Comparison of ENCODE assay signal across 8 mouse cellular contexts in the genomic region with DNA sequence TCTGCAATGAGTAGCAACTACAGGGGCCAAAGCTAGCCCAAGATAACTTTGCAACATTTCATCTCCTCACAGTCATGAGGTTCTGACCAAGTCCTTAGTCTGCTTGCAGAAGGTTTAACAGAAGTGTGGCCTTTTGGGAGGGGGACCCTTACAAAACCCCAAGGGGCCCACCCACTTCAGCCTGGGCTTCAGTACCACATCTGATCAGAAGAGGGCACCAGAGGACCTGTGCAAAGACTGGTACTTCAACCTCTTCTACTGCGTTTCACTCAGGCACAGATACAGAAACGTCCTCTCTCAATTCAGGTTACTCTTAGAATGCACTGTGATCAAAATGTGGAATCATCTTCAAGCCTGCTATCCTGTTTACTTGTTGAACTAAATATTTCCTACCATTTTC. TPM values are rescaled to one million over a fixed set of nuclear protein-coding genes. Genes with fewer than 3 reads are reported as not detected.
A peak's percentile ranks its signal among the peaks of the same experiment; 100 is the strongest.
DNase-seq lines count a peak whose midpoint lies in the region; TF ChIP-seq lines count a peak whose summit lies in the region.

No protein-coding gene starts in this region.

- no peaks in the 10 kb centered on the region for H3K4me1 ChIP-seq in cortical plate, adult 2 months (ENCODE audit: control insufficient read depth, insufficient read depth, low read length)

- no peak overlapping the region for H3K4me3 ChIP-seq in cortical plate, adult 2 months (ENCODE audit: insufficient read depth, low read length)

- H3K27ac ChIP-seq in cortical plate, adult 2 months (ENCODE audit: insufficient read depth, low read length): no peak overlapping the region

- no peaks in the 10 kb centered on the region; the same call in 1 of the 2 replicates for H3K36me3 ChIP-seq in splenic B cell, adult 2 months (ENCODE audit: control insufficient read depth, insufficient read depth, low read length, poor library complexity, severe bottlenecking)

- H3K27me3 ChIP-seq in splenic B cell, adult 2 months (ENCODE audit: control insufficient read depth, insufficient read depth, low read length, poor library complexity, severe bottlenecking): no peaks in the 10 kb centered on the region

- peak; percentile 94 for DNase-seq in heart, adult 11 months
- no peak for DNase-seq in heart, postnatal 25 days (ENCODE audit: low spot score)
- peak; percentile 53 to 81 for DNase-seq in adrenal gland, adult (ENCODE audit: inconsistent age in 2 of 2, low spot score in 1 of 2)
- peak; percentile 54 to 65 for DNase-seq in gastrocnemius, postnatal 4 days (ENCODE audit: low spot score in 2 of 2)
- peak; percentile 63 to 90 for DNase-seq in layer of hippocampus, postnatal 25 days (ENCODE audit: extremely low spot score in 1 of 2, low spot score in 1 of 2)
- DNase-seq in mesoderm, embryonic 11.5 days (ENCODE audit: low read depth, low spot score): peak; percentile 74
- peak; percentile 88 for DNase-seq in splenic B cell, adult 2 months (ENCODE audit: low read depth, low spot score)

- peak; percentile 82 for TF ChIP-seq CTCF in cortical plate, adult 2 months (IDR thresholded peaks at IDR 0.05; ENCODE audit: extremely low read depth, insufficient read depth, low read length)

- no peak for TF ChIP-seq POLR2A in cortical plate, adult 2 months (IDR thresholded peaks at IDR 0.05; ENCODE audit: extremely low read depth, insufficient read depth, low read length)

- intact Hi-C loops in heart, postnatal 25 days (cut with DNase I): loop anchor here (2.0 to 10.0 kb wide), 2 partner anchors 66 to 810 kb away; no protein-coding TSS in a partner anchor

RNA-seq across cellular contexts. Expression of a gene that starts 30.0 kb away (rescaled TPM):
- total RNA-seq in heart, postnatal 25 days (2021): not detected
- polyA plus RNA-seq in cortical plate, adult 2 months (2012; rRNA removed): 0.31 TPM in 1 of 2 replicates, not detected in the other
- total RNA-seq in gastrocnemius, postnatal 4 days (2021): not detected
- under 1 TPM in 1 of 2 experiments, not detected in 1; 0.56 TPM for total RNA-seq in layer of hippocampus, postnatal 25 days (2021)

RNA-seq across cellular contexts. Expression of a gene that starts 42.3 kb away (rescaled TPM):
- total RNA-seq in heart, postnatal 25 days (2021): 100 to 1,000 TPM; 122 to 129 TPM
- polyA plus RNA-seq in cortical plate, adult 2 months (2012; rRNA removed): 77.6 and 80.1 TPM in 2 replicates
- total RNA-seq in gastrocnemius, postnatal 4 days (2021): 10 to 100 TPM; 76.2 to 79.7 TPM
- 100 to 1,000 TPM in 1 of 2 experiments, 10 to 100 TPM in 1; 97.4 to 112 TPM for total RNA-seq in layer of hippocampus, postnatal 25 days (2021)
